Mouse (Mus musculus): ENCODE data around the gene Wt1. TPM values are rescaled to one million over a fixed set of nuclear protein-coding genes. Genes with fewer than 3 reads are reported as not detected.

Gene Wt1
- polyA plus RNA-seq, 1 experiment, result not detected

- H3K36me3 ChIP-seq (replicated peaks; ENCODE audit: low read length), result no peaks in the 10 kb centered on the region
- TF ChIP-seq GATA1 (IDR thresholded peaks at IDR 0.05; ENCODE audit: borderline replicate concordance, low read length) (no peak), FLI1 (IDR thresholded peaks at IDR 0.05; ENCODE audit: low read length) (no peak)
These were observed 80.3 kb downstream of the Wt1 start for GRCm38 (mm10) chr2:105206563-105207174.

GRCm38 (mm10) chr2:105212839-105213238 lies 86.5 kb downstream of the Wt1 start:
- Histone ChIP-seq H3K4me3 (replicated peaks) (no peak overlapping the region), H3K9me3 (peaks cover 2% of the 10 kb centered on the region; the same call in 1 of the 2 replicates), H3K27me3 (replicated peaks) (no peaks in the 10 kb centered on the region), H3K4me1 (no peaks in the 10 kb centered on the region), H3K36me3 (replicated peaks; ENCODE audit: low read length) (no peaks in the 10 kb centered on the region)
- TF ChIP-seq FLI1 (IDR thresholded peaks at IDR 0.05; ENCODE audit: low read length) (no peak), GATA1 (IDR thresholded peaks at IDR 0.05; ENCODE audit: borderline replicate concordance, low read length) (no peak)

More at GRCm38 (mm10) chr2:105206563-105207174, 80.3 kb downstream of the Wt1 start:
- no peak overlapping the region for H3K4me3 ChIP-seq (replicated peaks)
- H3K4me1 ChIP-seq, result no peaks in the 10 kb centered on the region
- H3K27me3 ChIP-seq (replicated peaks), result no peaks in the 10 kb centered on the region
- H3K9me3 ChIP-seq, result peaks cover 4% of the 10 kb centered on the region; the same call in 1 of the 2 replicates

- no peaks in the 10 kb centered on the region for H3K36me3 ChIP-seq (replicated peaks; ENCODE audit: low read length)
- H3K4me1 ChIP-seq, result no peaks in the 10 kb centered on the region
- TF ChIP-seq FLI1 (IDR thresholded peaks at IDR 0.05; ENCODE audit: low read length) (no peak), GATA1 (IDR thresholded peaks at IDR 0.05; ENCODE audit: borderline replicate concordance, low read length) (no peak)
- H3K27me3 ChIP-seq (replicated peaks), result no peaks in the 10 kb centered on the region
- H3K9me3 ChIP-seq, result peaks cover 2% of the 10 kb centered on the region; the same call in 1 of the 2 replicates
- H3K4me3 ChIP-seq (replicated peaks), result no peak overlapping the region
These were observed 89.6 kb downstream of the Wt1 start for GRCm38 (mm10) chr2:105215914-105216313.

GRCm38 (mm10) chr2:105219229-105219628 lies 92.9 kb downstream of the Wt1 start:
- TF ChIP-seq FLI1 (IDR thresholded peaks at IDR 0.05; ENCODE audit: low read length), result no peak
- no peak for TF ChIP-seq GATA1 (IDR thresholded peaks at IDR 0.05; ENCODE audit: borderline replicate concordance, low read length)
- no peak overlapping the region for H3K4me3 ChIP-seq (replicated peaks)
- H3K36me3 ChIP-seq (replicated peaks; ENCODE audit: low read length), result no peaks in the 10 kb centered on the region
- peaks cover 11% of the 10 kb centered on the region for H3K27me3 ChIP-seq (replicated peaks)
- peaks cover 2% of the 10 kb centered on the region; the same call in 1 of the 2 replicates for H3K9me3 ChIP-seq
- H3K4me1 ChIP-seq, result peaks cover 2% of the 10 kb centered on the region; the same call in 1 of the 2 replicates

- Histone ChIP-seq H3K36me3 (replicated peaks; ENCODE audit: low read length) (no peaks in the 10 kb centered on the region), H3K9me3 (peaks cover 3% of the 10 kb centered on the region; the same call in 1 of the 2 replicates), H3K4me1 (peaks cover 5% of the 10 kb centered on the region; the same call in 1 of the 2 replicates), H3K4me3 (replicated peaks) (no peak overlapping the region), H3K27me3 (replicated peaks) (peaks cover 16% of the 10 kb centered on the region)
- TF ChIP-seq GATA1 (IDR thresholded peaks at IDR 0.05; ENCODE audit: borderline replicate concordance, low read length) (no peak), FLI1 (IDR thresholded peaks at IDR 0.05; ENCODE audit: low read length) (no peak)
These were observed 93.3 kb downstream of the Wt1 start for GRCm38 (mm10) chr2:105219664-105220063.

GRCm38 (mm10) chr2:105220738-105221303 lies 94.5 kb downstream of the Wt1 start:
- Histone ChIP-seq H3K27me3 (replicated peaks) (peaks cover 23% of the 10 kb centered on the region), H3K36me3 (replicated peaks; ENCODE audit: low read length) (no peaks in the 10 kb centered on the region), H3K9me3 (peaks cover 3% of the 10 kb centered on the region; the same call in 1 of the 2 replicates), H3K4me3 (replicated peaks) (no peak overlapping the region), H3K4me1 (peaks cover 5% of the 10 kb centered on the region; the same call in 1 of the 2 replicates)
- no peak for TF ChIP-seq FLI1 (IDR thresholded peaks at IDR 0.05; ENCODE audit: low read length)
- TF ChIP-seq GATA1 (IDR thresholded peaks at IDR 0.05; ENCODE audit: borderline replicate concordance, low read length), result no peak

Other genes starting within 250 kb of the Wt1 start
- 9.0 TPM in 1 of 2 replicates, not detected in the other for gene Eif3m, start 109.4 kb upstream of the Wt1 start, polyA plus RNA-seq (2012; ENCODE audit: insufficient read depth, low replicate concordance)
- not detected in 2 replicates for gene Gm11060, start 34.5 kb upstream of the Wt1 start, polyA plus RNA-seq (2012; ENCODE audit: insufficient read depth, low replicate concordance)
- gene Them7, start 97.8 kb downstream of the Wt1 start, polyA plus RNA-seq (2012; ENCODE audit: insufficient read depth, low replicate concordance), result not detected in 2 replicates